Mouse (Mus musculus) small intestine, adult 2 months (tissue): Measurements from ENCODE around the gene Ambra1. TPM values are rescaled to one million over a fixed set of nuclear protein-coding genes. Genes with fewer than 3 reads are reported as not detected.

Experiments used
- H3K27ac ChIP-seq: fragments of 200-500 bp; 2 replicates; pipeline ENCODE4 v1.5.1; 2012; ENCODE audit warnings: low read depth, low read length, control low read depth, inconsistent platforms; ENCODE audit not compliant: insufficient read depth
- H3K27me3 ChIP-seq: fragments of 200-500 bp; 2 replicates; pipeline ENCODE4 v1.6.1; 2012; ENCODE audit warnings: mild to moderate bottlenecking, moderate library complexity, low read length, inconsistent platforms; ENCODE audit not compliant: control insufficient read depth, insufficient read depth
- H3K36me3 ChIP-seq: fragments of 200-500 bp; 2 replicates; pipeline ENCODE4 v1.6.1; 2012; ENCODE audit warnings: mild to moderate bottlenecking, low read length, control low read depth, inconsistent platforms; ENCODE audit not compliant: control insufficient read depth, insufficient read depth
- H3K4me1 ChIP-seq: fragments of 200-500 bp; 2 replicates; pipeline ENCODE4 v1.6.1; 2012; ENCODE audit warnings: low read length, inconsistent platforms, mixed read lengths; ENCODE audit not compliant: control insufficient read depth, insufficient read depth, insufficient read length
- H3K4me3 ChIP-seq: fragments of 200-500 bp; 2 replicates; pipeline ENCODE4 v1.5.1; 2012; ENCODE audit warnings: low read depth, mild to moderate bottlenecking, control low read depth, inconsistent platforms, low read length, moderate library complexity
- CTCF ChIP-seq: fragments of 200-500 bp; IDR thresholded peaks from 2 replicates; pipeline ENCODE4 v1.5.1; 2012; ENCODE audit warnings: low read depth, mild to moderate bottlenecking, control low read depth, inconsistent platforms, low read length, moderate library complexity, mixed read lengths; ENCODE audit not compliant: insufficient replicate concordance, insufficient read length; ENCODE audit errors: extremely low read depth
- POLR2A ChIP-seq: fragments of 200-500 bp; IDR thresholded peaks from 2 replicates; pipeline ENCODE4 v1.6.1; 2012; ENCODE audit warnings: low read depth, mild to moderate bottlenecking, control low read depth, inconsistent platforms, low read length, moderate library complexity
- WGBS: fragments of 180-500 bp; shearing (Covaris S2); methylation state at CpG from one replicate; pipeline ENCODE4 v1.1.7; 2018; 5-methylcytosine and 5-hydroxymethylcytosine counted together
- polyA plus RNA-seq: library from polyadenylated mRNA; depleted of rRNA; stranded (reverse); fragments of >200 nt; gene quantifications from 2 replicates; pipeline ENCODE4 v1.2.3, GENCODE M21; 2012

Gene Ambra1
- polyA plus RNA-seq, 1 experiment = 20.7 TPM

DNA sequence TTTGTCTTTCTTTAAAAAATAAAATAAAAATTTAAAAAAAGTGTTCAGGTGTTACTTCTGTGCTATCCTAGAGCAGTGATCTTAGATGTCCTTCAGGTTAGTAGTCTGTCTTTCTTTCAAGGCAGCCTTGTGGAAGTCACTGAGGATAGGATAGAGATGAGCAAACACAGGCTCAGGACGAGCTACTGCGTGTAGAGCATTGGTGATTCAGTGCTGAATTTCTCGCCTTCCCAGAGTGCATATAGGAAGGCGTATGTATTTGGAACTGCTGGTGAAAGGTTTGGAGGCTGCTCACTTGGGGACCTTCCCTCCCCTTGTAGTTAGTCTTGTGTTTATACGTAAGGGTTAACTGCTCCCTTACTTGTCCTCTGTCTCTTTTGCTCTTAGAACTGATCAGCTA, 5.3 kb downstream of the Ambra1 start:
- Histone ChIP-seq H3K36me3 (no peaks in the 10 kb centered on the region), H3K4me1 (0 out of 2 replicates have a peak, but pooled peaks cover 2% of the 10 kb centered on the region), H3K27ac (no peak overlapping the region), H3K4me3 (no peak overlapping the region), H3K27me3 (no peaks in the 10 kb centered on the region)
- TF ChIP-seq CTCF (no peak), POLR2A (no peak)
- 86% methylated on average over 5 of the region's 5 CpGs for WGBS

DNA sequence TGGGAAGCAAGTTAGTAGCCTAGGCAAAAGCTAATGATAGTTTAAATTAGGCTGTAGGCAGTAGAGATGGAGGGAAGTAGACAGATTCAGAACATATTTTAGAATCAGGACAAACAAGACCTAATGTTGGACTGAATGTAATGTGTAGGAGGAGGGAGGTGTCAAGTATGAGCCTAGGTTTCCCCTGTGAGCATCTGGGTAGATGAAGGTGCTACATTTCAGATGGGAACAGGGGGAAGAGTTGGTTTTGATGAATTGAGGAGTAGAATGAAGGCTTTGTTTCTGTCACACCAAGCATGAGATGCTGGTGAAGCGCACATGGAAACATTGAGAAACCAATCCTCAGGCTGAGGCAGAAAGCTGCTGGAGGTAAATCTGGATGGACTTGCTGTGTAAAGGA, 9.7 kb downstream of the Ambra1 start:
- Histone ChIP-seq H3K4me3 (no peak overlapping the region), H3K27me3 (no peaks in the 10 kb centered on the region), H3K27ac (no peak overlapping the region), H3K36me3 (no peaks in the 10 kb centered on the region), H3K4me1 (0 out of 2 replicates have a peak, but pooled peaks cover 1% of the 10 kb centered on the region)
- 94% methylated on average over 1 of the region's 1 CpGs for WGBS
- TF ChIP-seq POLR2A (no peak), CTCF (no peak)

DNA sequence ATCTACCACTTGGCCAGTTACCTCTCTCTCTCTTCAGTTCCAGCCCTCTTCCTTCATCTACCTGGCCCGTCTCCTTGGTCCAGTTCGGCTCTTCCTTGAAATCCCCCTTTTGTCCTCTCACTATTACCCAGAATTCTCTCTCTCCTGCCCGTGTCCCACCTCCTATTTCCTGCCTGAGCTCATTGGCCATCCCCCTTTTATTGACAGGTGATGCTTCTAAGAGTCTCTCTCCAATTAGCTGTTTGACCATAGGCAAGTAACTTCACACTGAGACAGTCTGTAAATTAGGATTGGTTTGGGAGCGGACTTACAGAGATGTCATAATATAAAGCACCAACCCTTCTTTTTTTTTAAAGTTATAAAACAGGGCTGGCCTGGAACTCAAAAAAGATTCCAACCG, 14.8 kb downstream of the Ambra1 start:
- Histone ChIP-seq H3K27ac (no peak overlapping the region), H3K27me3 (no peaks in the 10 kb centered on the region), H3K4me3 (no peak overlapping the region), H3K4me1 (peaks cover 3% of the 10 kb centered on the region; the same call in 1 of the 2 replicates), H3K36me3 (no peaks in the 10 kb centered on the region)
- TF ChIP-seq CTCF = no peak
- no peak for TF ChIP-seq POLR2A
- WGBS = 87% methylated on average over 5 of the region's 5 CpGs

DNA sequence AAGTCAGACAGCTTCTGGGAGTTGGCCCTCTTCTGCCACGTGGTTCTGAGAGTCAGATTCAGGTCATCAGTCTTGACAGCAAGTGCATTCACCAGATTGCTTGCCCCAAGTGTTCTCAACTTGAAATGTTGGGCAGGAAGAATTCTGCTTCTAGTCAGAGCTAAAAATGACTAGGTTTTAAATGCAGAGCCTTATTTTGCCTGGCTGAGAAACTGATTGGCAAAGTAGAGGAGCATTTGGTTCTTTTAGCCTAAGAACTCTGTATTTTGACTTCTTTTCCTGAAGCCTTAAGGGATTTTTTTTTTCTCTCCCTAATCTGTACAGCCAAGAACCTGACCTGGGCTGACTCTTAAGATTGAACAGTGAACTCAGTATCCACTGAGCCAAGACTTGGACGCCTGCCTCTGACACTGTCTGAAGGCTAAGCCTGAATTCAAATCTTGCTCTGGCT, 19.9 kb downstream of the Ambra1 start:
- Histone ChIP-seq H3K27me3 (no peaks in the 10 kb centered on the region), H3K4me3 (no peak overlapping the region), H3K4me1 (peaks cover 2% of the 10 kb centered on the region; the same call in 1 of the 2 replicates), H3K36me3 (no peaks in the 10 kb centered on the region), H3K27ac (no peak overlapping the region)
- TF ChIP-seq POLR2A = no peak
- no peak for TF ChIP-seq CTCF
- 48% methylated on average over 2 of the region's 2 CpGs for WGBS

- Histone ChIP-seq H3K36me3 (peaks cover 48% of the 10 kb centered on the region), H3K4me3 (no peak overlapping the region), H3K27ac (no peak overlapping the region), H3K4me1 (no peaks in the 10 kb centered on the region), H3K27me3 (no peaks in the 10 kb centered on the region)
- no peak for TF ChIP-seq CTCF
- TF ChIP-seq POLR2A = no peak
- WGBS = 91% methylated on average over 17 of the region's 17 CpGs
These were observed 42.2 kb downstream of the Ambra1 start for GRCm38 (mm10) chr2:91771921-91772705.

DNA sequence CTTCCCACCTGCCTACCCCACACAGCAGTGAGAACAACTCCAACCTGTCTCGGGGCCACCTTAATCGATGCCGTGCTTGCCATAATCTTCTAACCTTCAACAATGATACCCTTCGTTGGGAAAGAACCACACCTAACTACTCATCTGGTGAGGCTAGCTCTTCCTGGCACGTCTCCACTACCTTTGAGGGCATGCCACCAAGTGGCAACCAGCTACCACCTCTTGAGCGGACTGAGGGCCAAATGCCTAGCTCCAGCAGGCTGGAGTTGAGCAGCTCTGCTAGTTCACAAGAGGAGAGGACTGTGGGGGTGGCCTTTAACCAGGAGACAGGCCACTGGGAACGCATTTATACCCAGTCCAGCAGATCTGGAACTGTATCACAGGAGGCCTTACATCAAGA, 43.4 kb downstream of the Ambra1 start:
- peaks cover 42% of the 10 kb centered on the region for H3K36me3 ChIP-seq

GRCm38 (mm10) chr2:91779166-91779565, 49.2 kb downstream of the Ambra1 start:
- 57% methylated on average over 3 of the region's 3 CpGs for WGBS
- no peak overlapping the region for H3K27ac ChIP-seq
- H3K27me3 ChIP-seq = no peaks in the 10 kb centered on the region
- H3K4me3 ChIP-seq = no peak overlapping the region
- TF ChIP-seq CTCF (no peak), POLR2A (no peak)
- H3K4me1 ChIP-seq = no peaks in the 10 kb centered on the region
- peaks cover 6% of the 10 kb centered on the region; the same call in 1 of the 2 replicates for H3K36me3 ChIP-seq

More for the DNA sequence above, 43.4 kb downstream of the Ambra1 start:
- Histone ChIP-seq H3K4me1 (no peaks in the 10 kb centered on the region), H3K27me3 (no peaks in the 10 kb centered on the region), H3K27ac (no peak overlapping the region), H3K4me3 (no peak overlapping the region)
- TF ChIP-seq CTCF (no peak), POLR2A (no peak)
- 91% methylated on average over 7 of the region's 7 CpGs for WGBS
